Mouse (Mus musculus) cerebellum, adult 9-10 months (tissue): ENCODE data around the gene Ehd2.
A peak's percentile ranks its signal among the peaks of the same experiment; 100 is the strongest.
"Not testable (repeated sequence)": the region's sequence is repeated elsewhere in the genome, so short reads cannot be mapped to it uniquely, and the experiment has no call there.

Source experiments
- DNase-seq: peaks from one replicate; pipeline ENCODE4 v3.0.0; 2022

Ehd2 gene

DNA sequence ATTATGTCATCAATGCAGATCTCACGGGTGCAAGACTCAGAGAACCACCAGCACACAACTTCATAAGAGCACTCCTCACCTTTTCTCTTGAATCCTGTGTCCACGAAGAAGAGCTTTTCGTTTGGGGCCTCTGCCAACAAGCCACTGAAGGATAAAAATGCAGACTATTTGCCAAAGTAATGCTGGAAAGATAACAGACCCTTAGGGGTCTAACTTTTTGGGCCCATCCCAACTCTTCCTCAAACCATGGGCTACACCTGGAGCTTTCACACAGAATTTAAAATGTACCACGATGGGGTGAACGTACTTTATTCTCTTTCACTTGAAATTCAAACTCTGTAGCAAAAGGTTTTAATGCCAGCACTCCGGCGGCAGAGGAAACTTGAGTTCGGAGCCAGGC is 22.2 kb downstream of the Ehd2 start:
- peak; percentile 65 for DNase-seq

- DNase-seq = no peak
Measured at GRCm38 (mm10) chr7:15944311-15944710, 23.1 kb downstream of the Ehd2 start.

DNA sequence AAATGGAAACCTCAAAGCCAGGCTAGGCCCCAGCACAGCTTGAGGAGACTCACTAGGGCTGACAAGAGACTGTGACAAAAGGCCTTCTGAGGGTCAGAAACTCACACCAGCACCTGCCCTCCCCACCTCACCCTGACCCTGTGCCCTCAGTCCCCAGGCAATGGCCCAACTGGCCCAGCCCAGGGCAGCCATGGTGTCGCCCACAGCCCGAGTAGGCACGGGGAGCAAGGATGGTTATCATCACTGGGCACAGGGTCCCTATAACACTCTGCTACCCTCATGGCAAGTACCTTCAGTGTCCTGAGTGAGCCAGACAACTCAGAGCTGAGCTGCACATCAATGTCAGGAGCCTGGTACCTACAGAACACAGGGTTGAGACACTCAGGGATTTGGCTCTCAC is 28.7 kb downstream of the Ehd2 start:
- DNase-seq = no peak

GRCm38 (mm10) chr7:15937491-15937890 is 29.9 kb downstream of the Ehd2 start:
- DNase-seq = no peak

- DNase-seq = no peak
Measured at GRCm38 (mm10) chr7:15933437-15934359, 33.7 kb downstream of the Ehd2 start.

DNA sequence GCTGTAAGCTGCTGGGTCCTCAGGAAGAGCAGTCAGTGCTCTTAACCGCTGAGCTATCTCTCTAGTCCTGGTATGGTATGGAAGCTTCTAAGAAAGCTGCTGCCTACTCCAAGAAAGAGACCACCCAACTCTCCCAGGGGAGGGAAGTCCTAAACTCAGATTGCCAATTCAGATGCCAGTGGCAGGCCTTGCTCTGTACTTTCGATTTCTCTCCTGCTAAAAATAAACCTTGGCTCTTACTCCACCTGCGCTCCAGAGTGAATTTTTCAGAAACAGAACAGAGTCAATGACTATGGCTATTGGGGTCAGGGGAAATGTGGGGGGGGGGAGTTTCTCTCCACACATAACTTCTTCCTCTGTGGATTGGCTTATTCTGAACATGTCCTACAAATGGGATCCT is 35.7 kb downstream of the Ehd2 start:
- no peak for DNase-seq

DNA sequence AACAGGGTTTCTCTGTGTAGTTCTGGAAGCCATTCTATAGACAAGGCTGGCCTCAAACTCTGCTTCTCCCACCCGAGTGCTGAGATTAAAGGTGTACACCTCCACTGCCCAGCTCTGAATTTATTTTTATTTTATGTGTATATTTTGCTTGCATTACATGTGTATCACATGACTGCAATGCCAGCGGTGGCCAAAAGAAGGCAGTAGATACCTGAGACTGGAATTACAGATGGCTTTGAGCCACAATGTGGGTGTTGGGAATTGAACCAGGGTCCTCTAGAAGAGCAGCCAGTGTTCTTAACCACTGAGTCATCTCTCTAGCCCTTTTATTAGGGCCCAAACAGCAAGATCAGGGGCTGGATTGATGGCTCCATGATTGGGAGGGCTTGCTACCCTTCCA is 36.8 kb downstream of the Ehd2 start:
- no peak for DNase-seq

GRCm38 (mm10) chr7:15929910-15930309 is 37.5 kb downstream of the Ehd2 start:
- DNase-seq = no peak

GRCm38 (mm10) chr7:15922220-15922773 is 45.1 kb downstream of the Ehd2 start, which contains the start of gene Selenow:
Gene Selenow, minus strand, starts transcription at chr7:15922402.
- peak; percentile 93 for DNase-seq

GRCm38 (mm10) chr7:15921796-15922195 is 45.6 kb downstream of the Ehd2 start:
- DNase-seq = no peak

- no peak for DNase-seq
Measured at GRCm38 (mm10) chr7:15920645-15921190, 46.6 kb downstream of the Ehd2 start.

GRCm38 (mm10) chr7:15919947-15920346 is 47.4 kb downstream of the Ehd2 start:
- DNase-seq = no peak

DNA sequence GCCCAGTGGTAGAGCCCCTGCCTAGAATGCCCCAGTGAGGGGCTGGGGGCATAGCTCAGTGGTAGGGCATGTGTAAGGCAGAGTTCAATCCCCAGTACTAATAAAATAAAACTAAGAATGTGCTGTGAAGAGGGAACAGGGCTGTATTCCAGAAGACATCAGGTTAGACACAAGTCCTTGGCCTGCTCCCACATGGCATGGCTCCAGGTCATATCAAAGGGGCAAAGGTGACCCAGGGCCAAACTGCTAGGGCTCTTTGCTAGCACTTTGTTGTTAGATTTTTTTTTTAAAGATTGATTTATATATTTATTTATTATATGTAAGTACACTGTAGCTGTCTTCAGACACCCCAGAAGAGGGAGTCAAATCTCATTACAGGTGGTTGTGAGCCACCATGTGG is 49.0 kb downstream of the Ehd2 start:
- DNase-seq = no peak

DNA sequence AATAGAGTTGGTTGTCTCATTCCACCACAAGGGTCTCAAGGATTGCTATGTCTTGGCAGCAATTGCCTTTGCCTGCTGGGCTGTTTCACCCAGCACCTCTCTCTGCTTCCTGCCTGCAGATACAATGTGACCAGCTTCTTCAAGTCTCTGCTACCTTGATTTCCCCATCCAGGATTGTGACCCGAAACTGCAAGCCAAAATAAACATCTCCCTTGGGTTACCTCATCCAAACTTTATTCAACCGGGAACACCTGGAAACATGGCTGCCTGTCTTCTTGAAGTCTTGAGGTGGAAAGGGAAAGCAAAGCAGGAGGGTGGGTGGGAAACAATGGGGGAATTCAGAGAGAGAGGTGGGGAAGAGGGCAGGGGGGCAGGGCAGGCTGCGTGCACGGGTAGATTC is 50.4 kb downstream of the Ehd2 start:
- DNase-seq = no peak

GRCm38 (mm10) chr7:15916134-15916723 is 51.1 kb downstream of the Ehd2 start:
- DNase-seq = no peak

DNA sequence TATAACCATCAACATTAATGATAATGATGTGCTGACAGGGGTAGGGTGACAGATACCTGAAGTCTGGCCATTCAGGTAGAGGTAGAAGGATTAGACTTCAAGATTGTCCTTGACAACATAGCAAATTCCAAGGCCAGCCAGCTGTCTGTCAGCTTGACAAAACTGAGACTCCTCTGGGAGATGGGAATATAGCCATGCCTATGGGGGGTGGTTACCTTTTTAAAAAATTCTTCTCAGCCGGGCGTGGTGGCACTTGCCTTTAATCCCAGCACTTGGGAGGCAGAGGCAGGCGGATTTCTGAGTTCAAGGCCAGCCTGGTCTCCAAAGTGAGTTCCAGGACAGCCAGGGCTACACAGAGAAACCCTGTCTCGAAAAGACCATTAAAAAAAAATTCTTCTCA is 51.7 kb downstream of the Ehd2 start:
- DNase-seq = not testable (repeated sequence)

DNA sequence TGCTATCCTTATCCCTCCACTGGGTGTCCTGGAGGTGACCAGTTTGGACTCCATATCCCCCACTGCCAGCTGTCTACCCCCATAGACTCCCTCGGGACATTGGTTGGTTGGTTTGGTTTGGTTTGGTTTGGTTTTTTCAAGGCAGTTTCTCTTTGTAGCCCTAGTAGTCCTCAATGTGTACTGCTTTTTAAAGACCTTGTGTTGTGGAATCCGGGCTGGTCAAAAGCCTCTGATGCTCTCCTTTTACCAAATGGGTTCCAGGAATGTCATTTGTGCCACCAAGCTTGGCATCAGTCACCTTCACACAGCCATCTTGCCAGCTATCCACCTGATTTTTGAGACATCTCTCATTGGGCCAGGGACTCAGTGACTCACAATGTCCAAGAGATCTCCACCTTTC is 52.6 kb downstream of the Ehd2 start:
- no peak for DNase-seq

DNA sequence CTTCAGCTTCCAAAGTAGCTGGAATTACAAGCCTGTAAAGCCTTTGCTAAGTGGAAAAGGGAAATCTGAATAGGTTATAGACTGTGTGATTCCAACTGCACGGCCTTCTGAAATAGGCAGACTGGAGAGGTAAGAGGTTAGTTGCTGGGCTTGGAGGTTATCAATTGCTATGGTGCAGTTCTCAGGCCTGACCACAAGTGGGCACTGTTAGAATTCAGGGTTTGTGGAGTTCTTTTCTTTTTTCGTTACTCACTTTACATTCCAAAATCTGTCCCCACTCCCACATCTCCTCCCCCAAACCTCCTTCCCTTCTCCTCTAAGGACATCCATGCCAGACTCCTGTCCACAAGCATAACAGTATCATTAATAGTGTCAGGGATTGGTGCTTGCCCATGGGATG is 53.1 kb downstream of the Ehd2 start:
- no peak for DNase-seq

- peak; percentile 60 for DNase-seq
Measured at GRCm38 (mm10) chr7:15912183-15912582, 55.2 kb downstream of the Ehd2 start.

DNA sequence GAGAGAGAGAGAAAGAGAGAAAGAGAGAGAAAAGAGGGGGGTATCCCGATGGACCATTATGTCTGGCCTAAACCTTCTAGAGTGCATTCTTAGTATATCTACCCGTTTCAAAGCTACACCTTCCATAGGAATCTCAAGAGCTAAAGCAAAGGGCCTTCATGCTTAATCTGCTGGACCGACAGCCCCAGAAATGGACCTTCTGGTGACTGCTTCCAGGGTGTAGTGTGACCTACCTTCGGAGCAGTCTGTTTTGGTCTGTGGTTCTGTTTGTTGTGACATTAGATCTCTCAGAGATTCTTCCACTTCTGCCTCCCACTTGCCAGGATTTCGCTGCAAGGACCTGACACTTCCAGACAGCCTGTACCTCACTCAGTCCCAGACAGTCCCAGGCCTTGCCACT is 56.8 kb downstream of the Ehd2 start:
- DNase-seq = no peak

DNA sequence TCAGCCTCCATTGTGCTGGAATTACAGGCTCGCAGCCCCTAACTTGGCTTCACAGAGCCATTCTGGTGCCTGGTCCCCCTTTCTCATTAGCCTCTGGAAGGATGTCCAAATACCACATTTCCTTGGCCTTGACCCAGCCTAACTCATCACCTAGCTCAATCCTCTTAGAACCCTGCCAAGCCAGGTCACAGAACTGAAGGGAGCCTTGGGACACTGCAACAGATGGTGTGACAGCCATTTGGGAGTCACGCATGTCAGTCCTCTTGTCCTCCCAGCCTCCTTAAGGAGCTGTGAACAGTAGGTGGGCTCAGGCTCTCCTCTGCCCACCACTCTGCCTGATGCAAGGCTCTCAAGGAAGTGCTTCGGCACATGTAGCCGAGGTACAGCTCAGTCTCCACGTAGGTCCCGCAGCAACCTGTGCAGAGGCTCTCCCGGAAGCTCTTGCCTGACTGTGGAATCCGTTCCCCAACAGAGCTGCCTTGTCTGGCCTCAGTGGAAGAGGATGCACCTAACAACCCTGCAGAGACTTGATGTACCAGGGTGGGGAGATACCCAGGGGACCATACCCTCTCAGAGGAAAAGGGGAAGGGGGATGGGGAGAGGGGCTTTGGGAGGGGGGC is 59.3 kb downstream of the Ehd2 start:
- no peak for DNase-seq

GRCm38 (mm10) chr7:15906602-15907001 is 60.8 kb downstream of the Ehd2 start:
- DNase-seq = no peak

DNA sequence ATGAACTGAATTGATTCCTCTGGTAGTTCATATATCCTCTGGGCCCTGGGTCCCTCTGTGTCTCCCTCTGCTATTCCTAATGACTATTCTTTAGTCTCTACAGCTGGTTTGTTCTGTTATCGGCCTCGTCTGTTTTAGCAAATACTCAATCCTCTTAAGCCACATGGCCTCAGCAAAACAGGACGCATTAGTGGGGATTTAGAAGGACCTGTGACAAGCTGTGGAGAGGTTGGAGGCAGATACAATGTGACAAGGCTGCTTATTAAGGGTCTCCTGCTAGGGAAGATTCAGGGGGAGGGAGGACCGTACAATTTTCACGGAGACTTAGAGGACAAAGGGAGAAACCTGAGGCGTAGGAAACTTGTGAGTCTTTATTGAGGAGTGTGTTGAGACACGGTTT is 61.5 kb downstream of the Ehd2 start:
- DNase-seq = no peak
